In the genomic region with DNA sequence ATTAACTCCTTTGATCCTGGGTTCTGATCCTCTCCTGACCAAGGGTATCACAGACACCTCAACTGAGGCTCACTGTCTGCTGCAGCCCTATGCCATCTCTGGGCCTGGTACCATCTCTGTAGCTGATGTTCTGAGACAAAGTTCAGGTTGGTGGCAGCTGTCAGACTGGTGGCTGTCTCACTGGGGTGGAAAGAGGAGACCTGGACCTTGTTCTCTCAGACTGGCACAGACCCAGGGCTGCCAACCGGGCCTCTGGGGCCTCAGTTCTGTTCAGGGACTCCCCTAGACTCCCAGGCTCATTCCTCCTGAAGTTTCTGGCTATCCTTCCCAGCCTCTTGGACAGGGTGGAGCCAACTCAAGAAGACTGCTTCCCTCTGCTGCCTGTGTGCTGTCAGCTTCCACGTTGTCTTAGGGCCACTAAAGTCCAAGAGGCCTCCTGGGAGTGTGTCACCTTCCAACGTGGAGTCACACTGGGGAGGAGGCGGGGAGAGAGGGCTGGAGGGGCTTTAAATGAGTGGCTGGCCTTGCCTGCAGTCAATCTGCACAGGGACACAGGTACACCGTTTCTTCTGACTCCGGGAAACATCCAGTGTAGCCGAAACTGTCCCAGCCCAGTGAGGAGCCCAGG, we compare ENCODE assay signal across 29 mouse cellular contexts. TPM values are rescaled to one million over a fixed set of nuclear protein-coding genes. Genes with fewer than 3 reads are reported as not detected.
A peak's percentile ranks its signal among the peaks of the same experiment; 100 is the strongest.
DNase-seq lines count a peak whose midpoint lies in the region; ATAC-seq and TF ChIP-seq lines count a peak whose summit lies in the region.
"Had no signal": no experiment of that assay in that cellular context is flagged by ENCODE, and none has a peak within 500 bp of the region (broad histone marks: within the 10 kb centered on the region; RNA-seq: fewer than 3 reads in every experiment).

A gene (plus strand): TSS at position 171 of the 628 bp plus-strand sequence.

- H3K36me3 ChIP-seq in heart, embryonic 11.5 days (ENCODE audit: control insufficient read depth, insufficient read depth, low read length): no peaks in the 10 kb centered on the region
- no peaks in the 10 kb centered on the region for H3K36me3 ChIP-seq in heart, embryonic 12.5 days
- H3K36me3 ChIP-seq in liver, embryonic 16.5 days (ENCODE audit: control insufficient read depth, insufficient read depth): no peaks in the 10 kb centered on the region
- no peaks in the 10 kb centered on the region for H3K36me3 ChIP-seq in stomach, postnatal 0 days (ENCODE audit: control insufficient read depth, insufficient read depth, low read length)
- H3K36me3 ChIP-seq: embryonic facial prominence, embryonic 12.5 days; forebrain, embryonic 12.5 days; hindbrain, embryonic 10.5 days; limb, embryonic 15.5 days; midbrain, embryonic 13.5 days had no signal

- no peaks in the 10 kb centered on the region for H3K27me3 ChIP-seq in heart, embryonic 11.5 days (ENCODE audit: control insufficient read depth, insufficient read depth, low read length)
- no peaks in the 10 kb centered on the region; the same call in 1 of the 2 replicates for H3K27me3 ChIP-seq in heart, embryonic 12.5 days (replicated peaks)
- H3K27me3 ChIP-seq in liver, embryonic 16.5 days (ENCODE audit: control insufficient read depth, insufficient read depth, low read depth, low read length): no peaks in the 10 kb centered on the region
- no peaks in the 10 kb centered on the region for H3K27me3 ChIP-seq in stomach, postnatal 0 days (ENCODE audit: control insufficient read depth, insufficient read depth, low read length)
- H3K27me3 ChIP-seq: embryonic facial prominence, embryonic 12.5 days; limb, embryonic 15.5 days; midbrain, embryonic 13.5 days had no signal

- no peak within 1 kb of the TSS for H3K9ac ChIP-seq in heart, embryonic 11.5 days (ENCODE audit: low read depth, low read length)
- H3K9ac ChIP-seq in heart, embryonic 12.5 days: no peak within 1 kb of the TSS
- H3K9ac ChIP-seq in liver, embryonic 16.5 days (ENCODE audit: low read depth, low read length): no peak within 1 kb of the TSS
- no peak within 1 kb of the TSS for H3K9ac ChIP-seq in stomach, postnatal 0 days (ENCODE audit: low read length)
- H3K9ac ChIP-seq: embryonic facial prominence, embryonic 12.5 days; forebrain, embryonic 12.5 days; limb, embryonic 15.5 days; lung, embryonic 14.5 days; midbrain, embryonic 13.5 days had no signal

- no peak within 1 kb of the TSS for H3K27ac ChIP-seq in heart, embryonic 11.5 days (ENCODE audit: low read depth, low read length)
- no peak within 1 kb of the TSS for H3K27ac ChIP-seq in heart, embryonic 12.5 days (ENCODE audit: poor library complexity, severe bottlenecking)
- no peak within 1 kb of the TSS for H3K27ac ChIP-seq in liver, embryonic 16.5 days (ENCODE audit: low read length)
- no peak within 1 kb of the TSS for H3K27ac ChIP-seq in stomach, postnatal 0 days (replicated peaks)
- H3K27ac ChIP-seq: embryonic facial prominence, embryonic 12.5 days; forebrain, embryonic 12.5 days; gastrocnemius, adult 2 months; hindbrain, embryonic 10.5 days; left cerebral cortex, adult 2 months; limb, embryonic 15.5 days; midbrain, embryonic 13.5 days had no signal

- no peak for TF ChIP-seq EP300 in stomach, postnatal 0 days (optimal IDR thresholded peaks at IDR 0.05)

- H3K4me1 ChIP-seq in heart, embryonic 11.5 days (ENCODE audit: control insufficient read depth, insufficient read depth, low read length): peaks cover 11% of the 10 kb centered on the region; the same call in 1 of the 2 replicates
- H3K4me1 ChIP-seq in heart, embryonic 12.5 days (replicated peaks): peaks cover 17% of the 10 kb centered on the region
- H3K4me1 ChIP-seq in liver, embryonic 16.5 days (ENCODE audit: control insufficient read depth, low read depth, low read length): no peaks in the 10 kb centered on the region; the same call in 1 of the 2 replicates
- no peaks in the 10 kb centered on the region; the same call in 1 of the 2 replicates for H3K4me1 ChIP-seq in stomach, postnatal 0 days (replicated peaks; ENCODE audit: control insufficient read depth, insufficient read depth)
- H3K4me1 ChIP-seq: embryonic facial prominence, embryonic 12.5 days; forebrain, embryonic 12.5 days; limb, embryonic 15.5 days; midbrain, embryonic 13.5 days had no signal

- WGBS in heart, embryonic 11.5 days (ENCODE audit: insufficient replicate concordance): 58% methylated on average over 7 of the region's 7 CpGs
- WGBS in heart, embryonic 12.5 days: 65% methylated on average over 7 of the region's 7 CpGs
- WGBS in liver, embryonic 16.5 days (ENCODE audit: insufficient replicate concordance): 55% methylated on average over 7 of the region's 7 CpGs
- WGBS in stomach, postnatal 0 days: 67% methylated on average over 7 of the region's 7 CpGs

- no peaks in the 10 kb centered on the region for H3K9me3 ChIP-seq in heart, embryonic 11.5 days (replicated peaks; ENCODE audit: control insufficient read depth, low read length)
- no peaks in the 10 kb centered on the region for H3K9me3 ChIP-seq in heart, embryonic 12.5 days (replicated peaks)
- no peaks in the 10 kb centered on the region for H3K9me3 ChIP-seq in liver, embryonic 16.5 days (replicated peaks; ENCODE audit: control insufficient read depth, low read length)
- H3K9me3 ChIP-seq in stomach, postnatal 0 days (ENCODE audit: control insufficient read depth, low read length): no peaks in the 10 kb centered on the region
- H3K9me3 ChIP-seq: embryonic facial prominence, embryonic 12.5 days; forebrain, embryonic 12.5 days; hindbrain, embryonic 10.5 days; limb, embryonic 15.5 days; megakaryocyte, embryonic 14.5 days; midbrain, embryonic 13.5 days had no signal

- DNase-seq in liver: no peak
- peak; percentile 59 to 77 for DNase-seq in kidney, postnatal 25 days
- DNase-seq in stomach, postnatal 0 days (ENCODE audit: low spot score): no peak
- no peak for DNase-seq in adipocyte (ENCODE audit: low spot score)
- no peak for DNase-seq in adrenal gland, adult 8-10 months
- DNase-seq: cerebellum, adult 11 months; cerebellum, postnatal 10 days; gastrocnemius, adult 2 months; lung, embryonic 14.5 days; thymus, adult 18-20 months; thymus, postnatal 4 days had no signal

- no peak within 1 kb of the TSS for H3K4me2 ChIP-seq in heart, embryonic 11.5 days
- H3K4me2 ChIP-seq in heart, embryonic 12.5 days: no peak within 1 kb of the TSS
- H3K4me2 ChIP-seq in liver, embryonic 16.5 days (ENCODE audit: low read depth, low read length): no peak within 1 kb of the TSS
- no peak within 1 kb of the TSS for H3K4me2 ChIP-seq in stomach, postnatal 0 days (replicated peaks; ENCODE audit: low read depth)
- H3K4me2 ChIP-seq: embryonic facial prominence, embryonic 12.5 days; forebrain, embryonic 12.5 days; limb, embryonic 15.5 days; lung, embryonic 14.5 days; midbrain, embryonic 13.5 days had no signal

- ATAC-seq in heart, embryonic 11.5 days (replicated peaks; ENCODE audit: insufficient number of reproducible peaks, low FRiP score, low TSS enrichment): 0 out of 2 replicates have a peak, but pooled peaks have one; percentile 14
- no peak for ATAC-seq in heart, embryonic 12.5 days (ENCODE audit: insufficient number of reproducible peaks, low FRiP score)
- ATAC-seq in liver, embryonic 16.5 days (ENCODE audit: low read depth): no peak
- no peak for ATAC-seq in stomach, postnatal 0 days (ENCODE audit: low FRiP score, low TSS enrichment)
- ATAC-seq: hindbrain, embryonic 16.5 days; midbrain, embryonic 13.5 days had no signal

- no peak for TF ChIP-seq CTCF in stomach, postnatal 0 days (IDR thresholded peaks at IDR 0.05; ENCODE audit: low read depth)

- H3K4me3 ChIP-seq in heart, embryonic 11.5 days (ENCODE audit: low read depth, low read length): no peak within 1 kb of the TSS
- no peak within 1 kb of the TSS for H3K4me3 ChIP-seq in heart, embryonic 12.5 days
- H3K4me3 ChIP-seq in liver, embryonic 16.5 days (ENCODE audit: low read depth, low read length): no peak within 1 kb of the TSS
- no peak within 1 kb of the TSS for H3K4me3 ChIP-seq in stomach, postnatal 0 days (ENCODE audit: low read depth, low read length)
- H3K4me3 ChIP-seq: embryonic facial prominence, embryonic 12.5 days; forebrain, embryonic 12.5 days; gastrocnemius, adult 2 months; hindbrain, embryonic 10.5 days; left cerebral cortex, adult 2 months; limb, embryonic 15.5 days; megakaryocyte, embryonic 14.5 days; midbrain, embryonic 13.5 days had no signal

RNA-seq across cellular contexts. Expression of the gene that starts here (rescaled TPM):
- polyA plus RNA-seq in heart, embryonic 11.5 days (2014; fragmentation: Nextera tagmentation; extraction: Ambion mirVana): not detected in 2 replicates
- polyA plus RNA-seq in heart, embryonic 12.5 days (2016; fragmentation: Nextera tagmentation; extraction: Ambion mirVana): 0.74 and 1.3 TPM in 2 replicates
- polyA plus RNA-seq in liver, embryonic 16.5 days (2015; fragmentation: Nextera tagmentation; extraction: Ambion mirVana): 0.07 and 14.5 TPM in 2 replicates
- 13.7 and 20.3 TPM in 2 replicates for polyA plus RNA-seq in stomach, postnatal 0 days (2015; fragmentation: Nextera tagmentation; extraction: Ambion mirVana)
- under 1 TPM in 1 of 4 experiments, not detected in 3; 0.16 TPM for total RNA-seq in adrenal gland, adult 8-10 months (2022)
- total RNA-seq: ES-E14; gastrocnemius, adult 2 months; heart, adult 8-10 months; layer of hippocampus, postnatal 10 days; left cerebral cortex, adult 2 months; left cerebral cortex, postnatal 36 days; monocyte, adult 5-6 weeks; neutrophil, adult 5-6 weeks had no signal
- polyA plus RNA-seq: embryonic facial prominence, embryonic 12.5 days; forebrain, embryonic 12.5 days; heart, postnatal 0 days; hindbrain, embryonic 10.5 days; hindbrain, embryonic 16.5 days; limb, embryonic 15.5 days; lung, embryonic 14.5 days had no signal

Comparison
In these comparisons a context has a peak if more than half of its experiments do, and no peak if none do; other contexts are left out.
1. Peak in ATAC-seq in heart, embryonic 11.5 days; RNA of the gene not detected or under 1 TPM.
2. DNase-seq: peak in kidney, postnatal 25 days (2 of 2); none in liver (single experiment), stomach, postnatal 0 days (single experiment), adipocyte (single experiment) and adrenal gland, adult 8-10 months (single experiment).